Mouse (Mus musculus) frontal cortex, postnatal 14 days (tissue): ENCODE data around the gene Eloa.

Experiments used
- DNase-seq, 2 experiments: peaks; one replicate each; pipeline ENCODE4 v3.0.0; 2022; ENCODE audit warnings: low spot score in 2 of 2

Eloa gene

GRCm38 (mm10) chr4:136030968-136031909 is 9.7 kb upstream of the Eloa start:
- no peak for DNase-seq

- DNase-seq = no peak
Measured at GRCm38 (mm10) chr4:136028689-136029088, 7.1 kb upstream of the Eloa start.

GRCm38 (mm10) chr4:136028132-136028564 is 6.6 kb upstream of the Eloa start:
- no peak for DNase-seq

- DNase-seq = no peak
Measured at GRCm38 (mm10) chr4:136027416-136028131, 6.0 kb upstream of the Eloa start.

- DNase-seq = no peak
Measured at GRCm38 (mm10) chr4:136025350-136025749, 3.8 kb upstream of the Eloa start.

- no peak for DNase-seq
Measured at GRCm38 (mm10) chr4:136022924-136023323, 1.4 kb upstream of the Eloa start.

GRCm38 (mm10) chr4:136020743-136021548 is 617 bp downstream of the Eloa start:
- DNase-seq = no peak

GRCm38 (mm10) chr4:136016059-136016602 is 5.4 kb downstream of the Eloa start:
- DNase-seq = no peak

GRCm38 (mm10) chr4:136010586-136010985 is 11.0 kb downstream of the Eloa start:
- DNase-seq = no peak

GRCm38 (mm10) chr4:136008782-136009447 is 12.6 kb downstream of the Eloa start:
- no peak for DNase-seq

GRCm38 (mm10) chr4:136006821-136007220 is 14.7 kb downstream of the Eloa start:
- no peak for DNase-seq

- no peak for DNase-seq
Measured at GRCm38 (mm10) chr4:136004921-136005320, 16.6 kb downstream of the Eloa start.

- no peak for DNase-seq
Measured at GRCm38 (mm10) chr4:136004107-136004675, 17.4 kb downstream of the Eloa start.

- DNase-seq = no peak
Measured at GRCm38 (mm10) chr4:135995118-135995517, 26.4 kb downstream of the Eloa start.

- no peak for DNase-seq
Measured at GRCm38 (mm10) chr4:135993941-135994340, 27.6 kb downstream of the Eloa start.

GRCm38 (mm10) chr4:135987714-135988113 is 33.8 kb downstream of the Eloa start:
- DNase-seq = no peak

GRCm38 (mm10) chr4:135986943-135987710 is 34.4 kb downstream of the Eloa start, which contains the start of gene Pithd1:
Gene Pithd1, minus strand, starts transcription at chr4:135987264.
- peak; percentile 87 to 88 for DNase-seq

- DNase-seq = no peak
Measured at GRCm38 (mm10) chr4:135986301-135986942, 35.1 kb downstream of the Eloa start.

- DNase-seq = no peak
Measured at GRCm38 (mm10) chr4:135985769-135986168, 35.8 kb downstream of the Eloa start.
